Mouse (Mus musculus) heart, postnatal 36 days (tissue): Measurements from ENCODE around the gene Cga. TPM values are rescaled to one million over a fixed set of nuclear protein-coding genes. Genes with fewer than 3 reads are reported as not detected.
A peak's percentile ranks its signal among the peaks of the same experiment; 100 is the strongest.

Experiments used
- DNase-seq, 2 experiments: peaks; one replicate each; pipeline ENCODE4 v3.0.0; 2021 to 2022
- intact Hi-C: fragments of 180-260 bp; cut with DNase I; formaldehyde crosslinking; loops from one replicate; pipeline ENCODE4 v1.15.1; 2025
- total RNA-seq, 2 experiments: library from RNA; stranded (reverse); gene quantifications; 2 replicates each; pipeline ENCODE4 v1.2.3; 2021

Cga gene
- not detected for total RNA-seq

DNA sequence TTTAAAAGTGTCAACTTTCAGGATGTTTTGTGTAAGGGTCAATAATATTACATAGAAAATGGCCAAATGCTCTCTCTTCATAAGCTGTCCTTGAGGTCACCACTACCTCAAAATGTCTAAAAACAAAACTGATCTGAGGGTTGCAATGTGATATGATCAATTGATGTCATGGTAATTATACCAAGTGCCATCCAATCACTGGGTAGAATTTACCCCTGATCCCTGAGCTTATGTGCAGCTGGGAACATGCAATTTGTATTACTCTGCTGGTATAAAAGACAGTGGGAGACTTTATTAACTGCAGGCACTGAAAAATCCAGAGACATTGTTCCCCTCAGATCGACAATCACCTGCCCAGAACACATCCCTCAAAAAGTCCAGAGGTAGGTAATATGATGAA, at the start of gene Cga:
Gene Cga, plus strand, starts transcription at position 301 of the 400 bp plus-strand sequence.
- intact Hi-C loops: no loop called here
- DNase-seq: no peak

DNA sequence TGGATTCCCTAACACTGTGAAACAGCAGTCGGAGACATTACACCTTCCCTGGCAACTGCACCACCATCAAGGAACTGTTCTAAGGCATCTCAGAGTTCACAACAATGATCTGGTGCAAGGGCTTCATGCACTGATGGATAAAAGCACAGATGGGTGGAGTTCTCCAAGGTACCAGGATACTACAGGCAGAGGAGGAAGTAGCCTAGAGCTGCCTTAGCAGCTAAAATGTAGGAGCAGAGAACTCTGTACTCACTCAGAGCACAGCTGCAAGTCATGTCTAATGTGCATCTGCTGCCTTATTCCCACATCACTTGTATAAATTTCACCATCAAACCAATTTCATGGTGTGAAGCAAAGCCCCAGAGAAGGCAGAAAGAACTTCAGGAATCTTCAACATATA, 49.7 kb upstream of the Cga start:
- intact Hi-C loops: loop anchor here (5.0 kb wide), 1 partner anchor 38 kb away; the partner anchor contains the start of gene Zfp292
- no peak for DNase-seq

DNA sequence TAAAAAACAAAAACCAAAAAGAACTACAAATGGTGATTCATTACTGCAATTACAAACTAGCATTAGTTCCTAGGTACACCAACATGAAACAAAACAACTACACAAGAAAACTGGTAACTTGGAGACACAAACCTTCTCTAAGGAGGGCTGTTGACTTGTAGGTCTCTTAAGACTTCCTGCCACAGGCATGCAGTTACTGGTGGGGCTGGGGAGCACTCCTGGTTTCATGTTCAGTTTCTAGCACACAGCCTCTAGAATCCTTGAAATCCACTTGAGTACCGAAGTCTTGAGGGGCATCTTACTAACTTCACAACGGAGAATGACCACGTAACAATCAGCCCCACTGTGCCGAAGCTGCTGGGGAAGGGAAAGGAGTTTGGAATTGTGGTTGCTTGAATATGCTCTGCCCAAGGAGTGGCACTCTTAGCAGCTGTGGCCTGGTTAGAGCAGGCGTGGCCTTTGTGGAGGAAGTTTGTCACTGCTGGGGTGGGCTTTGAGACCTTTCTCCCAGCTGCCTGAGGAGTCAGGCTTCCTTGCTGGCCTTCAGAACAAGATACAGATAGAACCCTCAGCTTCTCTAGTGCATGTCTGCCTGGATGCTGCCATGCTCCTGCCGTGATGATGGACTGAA, 45.8 kb upstream of the Cga start:
- DNase-seq: no peak
- intact Hi-C loops: no loop called here

DNA sequence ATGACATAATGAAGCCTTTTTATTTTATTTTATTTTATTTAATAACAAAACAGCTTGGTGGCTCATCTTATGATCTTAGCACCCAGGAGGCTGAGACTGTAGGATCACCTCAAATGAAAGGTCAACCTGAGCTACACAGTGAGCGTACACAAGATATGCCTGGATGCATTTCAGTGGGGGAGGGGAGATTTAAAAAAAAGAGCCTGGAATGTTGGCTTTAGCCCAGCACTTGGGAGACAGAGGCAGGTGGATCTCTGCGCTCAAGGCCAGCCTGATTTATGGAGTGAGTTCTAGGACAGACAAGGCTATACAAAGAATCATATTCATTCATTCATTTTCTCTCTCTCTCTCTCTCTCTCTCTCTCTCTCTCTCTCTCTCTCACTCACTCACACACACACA, 43.4 kb upstream of the Cga start:
- no peak for DNase-seq

DNA sequence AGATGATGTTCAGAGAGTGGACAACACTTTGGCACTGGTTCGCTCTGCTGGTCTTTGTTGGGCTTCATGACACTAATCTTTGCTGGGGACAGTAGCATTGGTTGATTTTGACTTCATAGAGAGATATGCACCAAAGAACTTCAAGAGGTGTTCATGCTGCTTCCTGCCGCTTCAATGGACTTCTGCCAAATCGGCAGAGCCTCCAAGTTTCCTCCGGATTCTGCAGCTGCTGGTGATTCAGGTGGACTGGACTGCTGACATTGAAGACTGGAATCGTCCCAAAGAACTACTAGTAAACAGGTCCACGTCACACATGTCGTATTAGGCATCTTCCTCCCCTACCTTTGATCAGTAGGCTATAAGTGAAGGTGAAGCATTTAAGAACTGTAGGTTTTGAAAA, 41.5 kb upstream of the Cga start:
- DNase-seq: no peak
- intact Hi-C loops: loop anchor here (2.0 kb wide), 1 partner anchor 31 kb away; the partner anchor contains the start of gene Zfp292

More for the DNA sequence above, 43.4 kb upstream of the Cga start:
- intact Hi-C loops: no loop called here

DNA sequence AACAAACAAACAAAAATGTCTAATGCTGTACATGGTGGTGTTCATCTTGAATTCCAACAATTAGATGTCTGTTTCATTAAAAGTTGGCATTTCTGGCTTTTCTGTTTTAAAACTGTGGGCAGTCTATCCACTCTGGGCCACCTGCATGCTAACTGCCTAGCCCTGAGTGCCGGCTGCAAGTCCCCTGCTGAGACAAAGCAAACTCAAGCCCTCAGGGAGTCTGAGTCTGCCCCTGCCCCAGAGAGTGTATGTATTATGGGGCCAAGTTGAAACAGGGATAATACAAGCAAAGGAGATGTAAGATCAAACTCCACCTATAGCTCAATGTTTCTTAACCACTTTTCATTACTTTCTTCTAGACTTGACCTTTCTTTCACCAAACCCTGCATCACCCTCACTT, 37.6 kb upstream of the Cga start:
- no peak for DNase-seq
- intact Hi-C loops: no loop called here

DNA sequence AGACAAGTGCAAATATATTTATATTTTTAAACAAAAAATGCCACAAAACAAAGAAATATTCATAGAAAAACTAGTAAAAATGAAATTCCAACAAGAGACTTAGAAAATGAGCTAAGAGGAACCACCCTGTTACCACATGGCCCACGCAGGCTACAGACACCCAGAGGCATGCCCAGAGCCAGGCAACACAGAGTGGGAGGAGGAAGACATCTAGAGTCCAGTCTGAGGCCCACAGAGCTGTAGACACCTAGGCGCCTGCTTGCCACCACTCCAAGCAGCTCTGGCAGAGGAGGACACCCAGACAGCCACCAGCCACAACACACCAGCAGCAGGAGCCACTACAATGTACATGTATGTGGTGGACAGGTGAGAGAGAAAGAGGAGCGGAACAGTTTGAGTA, 34.7 kb upstream of the Cga start:
- no peak for DNase-seq
- intact Hi-C loops: no loop called here

DNA sequence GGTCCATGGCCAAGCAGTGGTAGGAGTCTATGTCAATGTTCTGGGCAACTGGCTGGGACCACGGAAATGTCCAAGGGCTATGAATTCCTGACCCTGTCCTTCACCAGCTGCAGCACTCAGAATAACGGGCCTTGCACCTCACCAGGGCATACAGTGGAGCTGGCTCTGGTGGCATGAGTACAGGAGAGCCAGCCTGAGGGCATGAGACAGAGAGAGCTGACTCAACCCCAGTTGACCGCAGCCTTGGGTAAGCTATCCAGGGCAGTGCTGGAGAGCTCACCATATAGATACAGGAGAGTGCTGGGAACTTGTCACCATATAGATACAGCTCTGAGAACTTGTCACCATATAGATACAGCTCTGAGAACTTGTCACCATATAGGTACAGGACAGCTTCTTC, 34.2 kb upstream of the Cga start:
- DNase-seq: no peak

DNA sequence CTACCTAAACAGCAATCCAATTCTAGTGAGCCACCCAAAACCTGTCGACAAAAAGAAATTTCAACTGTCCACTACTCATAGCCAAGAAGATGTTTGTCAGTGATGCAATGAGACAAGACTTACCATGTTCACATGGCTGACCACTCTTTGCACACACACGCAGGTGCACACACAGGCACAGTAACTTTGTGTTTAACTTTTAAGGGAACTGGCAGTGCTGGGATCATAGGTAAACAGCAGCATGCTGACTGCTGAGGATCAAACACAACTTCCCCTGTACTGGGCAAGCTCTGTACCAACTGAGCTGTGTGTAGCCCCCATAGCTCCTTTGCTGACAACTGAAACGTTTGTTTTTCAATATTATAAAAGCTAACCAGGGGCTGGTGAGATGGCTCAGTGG, 32.1 kb upstream of the Cga start:
- DNase-seq: no peak
- intact Hi-C loops: no loop called here

More for the DNA sequence above, 34.2 kb upstream of the Cga start:
- intact Hi-C loops: no loop called here

DNA sequence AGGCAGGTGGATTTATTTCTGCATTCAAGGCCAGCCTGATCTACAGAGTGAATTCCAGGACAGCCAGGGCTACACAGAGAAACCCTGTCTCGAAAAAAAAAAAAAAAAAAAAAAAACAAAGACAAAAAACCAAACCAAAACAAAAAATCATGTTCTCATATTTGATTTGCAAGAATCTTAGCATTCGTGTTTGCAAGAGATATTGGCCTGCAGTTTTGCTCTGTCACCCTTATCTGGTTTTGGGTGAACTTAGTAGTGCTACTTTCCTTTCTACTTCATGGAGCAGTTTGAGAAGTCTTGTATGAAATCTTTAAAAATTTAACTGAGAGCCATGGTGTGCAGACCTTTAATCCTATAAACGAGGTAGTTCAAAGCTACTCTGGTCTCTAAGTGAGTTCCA, 23.8 kb upstream of the Cga start:
- DNase-seq: no peak
- intact Hi-C loops: no loop called here

DNA sequence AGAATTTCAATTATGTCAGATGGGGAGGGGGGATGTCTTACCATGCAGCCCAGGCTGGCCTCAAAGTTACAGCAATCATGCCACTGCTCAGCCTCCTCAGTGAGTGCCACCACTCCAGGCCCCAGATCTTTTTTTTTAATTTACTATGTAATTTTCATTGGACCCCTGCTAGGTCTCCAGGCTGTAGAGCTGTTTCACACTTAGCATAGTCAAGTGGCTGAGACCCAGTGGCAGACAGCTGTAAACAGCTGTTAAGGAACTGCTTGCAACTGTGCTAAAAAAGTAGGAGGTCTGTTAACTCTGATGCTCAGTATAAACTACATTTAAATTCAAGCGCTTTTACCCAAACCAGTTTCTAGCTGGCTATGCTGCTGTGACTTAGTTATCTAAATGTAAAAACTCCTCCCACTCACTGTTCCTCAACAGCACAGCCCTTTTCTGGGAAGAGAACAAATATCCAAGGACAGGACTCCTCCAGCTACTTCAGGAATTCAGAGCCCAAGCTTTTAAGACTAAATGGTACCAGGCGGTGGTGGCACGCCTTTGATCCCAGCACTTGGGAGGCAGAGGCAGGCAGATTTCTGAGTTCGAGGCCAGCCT, 20.6 kb upstream of the Cga start:
- intact Hi-C loops: no loop called here

DNA sequence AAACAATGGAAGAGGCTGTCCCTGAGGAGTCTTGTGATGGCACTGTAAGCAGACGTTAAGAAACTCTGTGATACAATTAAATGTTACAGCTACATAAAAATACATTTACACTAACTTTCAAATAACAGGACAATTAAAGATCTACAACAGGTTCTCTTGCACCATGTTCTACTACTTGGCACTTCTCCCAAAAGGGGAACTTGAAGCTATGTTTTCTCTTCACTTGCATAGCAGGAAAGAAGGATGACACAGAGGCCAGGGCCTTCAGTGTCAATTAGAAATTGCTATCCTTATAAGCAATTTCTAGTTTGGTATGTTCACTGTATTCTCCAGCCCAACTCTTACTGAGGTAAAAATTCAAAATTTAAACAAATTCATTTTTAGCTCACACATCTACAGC, 19.3 kb upstream of the Cga start:
- DNase-seq: no peak
- intact Hi-C loops: no loop called here

More for the DNA sequence above, 20.6 kb upstream of the Cga start:
- no peak for DNase-seq

DNA sequence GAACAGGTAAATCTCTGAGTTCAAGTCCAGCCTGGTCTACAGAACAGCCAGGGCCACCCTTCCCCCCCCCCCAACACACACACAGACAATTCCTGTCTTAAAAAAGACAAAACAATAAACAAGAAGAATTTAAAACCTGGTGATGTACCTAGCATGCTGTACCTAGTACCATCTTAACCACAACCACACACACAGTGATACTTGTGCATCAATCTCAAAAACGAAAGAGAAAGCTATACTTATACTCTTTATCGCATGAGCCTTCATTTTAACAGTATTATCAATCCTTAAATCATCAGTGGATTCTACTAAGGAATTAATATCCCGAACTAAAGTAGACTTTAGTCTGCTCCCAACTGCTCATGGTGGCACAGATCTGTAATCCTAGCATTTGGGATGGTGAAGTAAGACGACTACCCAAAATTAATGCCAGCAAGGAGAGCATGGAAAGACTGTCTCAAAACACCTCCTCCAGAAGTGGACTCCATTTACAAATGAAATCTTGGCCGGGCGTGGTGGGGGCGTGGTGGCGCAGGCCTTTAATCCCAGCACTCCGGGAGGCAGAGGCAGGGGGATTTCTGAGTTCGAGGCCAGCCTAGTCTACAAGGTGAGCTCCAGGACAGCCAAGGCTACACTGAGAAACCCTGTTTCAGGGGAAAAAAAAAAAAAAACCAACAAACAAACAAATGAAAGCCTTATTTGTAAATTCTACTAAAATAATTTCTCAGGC, 12.5 kb upstream of the Cga start:
- intact Hi-C loops: loop anchor here (5.0 to 10.0 kb wide), 2 partner anchors 39 to 266 kb away; partner anchors contain the start of genes Orc3 and Rars2
- DNase-seq: no peak

DNA sequence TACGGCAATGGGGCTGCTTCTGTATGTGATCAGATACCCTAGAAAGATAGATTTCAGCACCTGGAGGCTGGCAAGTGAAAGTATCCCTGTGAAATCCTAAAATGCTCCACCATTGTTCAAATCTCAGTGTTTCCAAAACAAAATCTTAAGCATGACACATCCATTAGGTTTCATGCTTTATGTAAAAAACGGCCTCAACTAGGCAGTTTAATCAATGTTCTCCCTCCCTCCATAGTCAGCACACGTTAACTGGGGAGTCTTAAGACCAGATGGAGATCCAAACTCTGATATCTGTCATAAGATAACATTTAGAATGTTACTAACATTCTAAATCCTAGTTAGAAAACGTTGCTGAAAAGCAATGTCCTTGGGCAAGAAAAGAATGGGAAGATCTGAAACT, 11.7 kb upstream of the Cga start:
- intact Hi-C loops: loop anchor here (2.0 to 10.0 kb wide), 5 partner anchors 29 to 343 kb away; partner anchors contain the start of genes Orc3, Rars2 and Smim8
- DNase-seq: no peak

DNA sequence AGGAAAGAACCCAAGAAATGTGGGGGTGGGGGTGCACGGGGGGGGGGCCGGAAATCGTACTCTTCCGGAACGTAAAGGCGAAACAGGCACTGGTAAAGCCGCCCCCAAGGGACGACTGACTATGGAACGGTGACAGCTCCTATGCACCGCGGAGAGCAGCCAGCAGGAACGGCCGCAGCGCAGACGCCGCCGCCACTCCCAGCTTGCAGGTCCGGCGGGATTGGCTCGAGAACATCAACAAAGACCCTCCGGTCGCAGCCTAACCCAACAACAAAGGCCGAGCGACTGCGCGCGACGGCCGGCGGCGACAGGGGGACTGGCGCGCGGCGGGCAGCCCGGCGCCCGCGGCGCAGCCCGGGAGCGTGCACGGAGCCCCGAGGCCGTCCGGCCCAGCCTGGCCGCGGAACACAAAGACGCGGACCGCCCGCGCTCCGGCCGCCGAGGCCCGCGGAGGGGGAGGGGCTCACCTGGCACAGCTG, 11.2 kb upstream of the Cga start:
- peak in 1 of 2 experiments; percentile 41 for DNase-seq
- intact Hi-C loops: loop anchor here (2.0 to 10.0 kb wide), 5 partner anchors 30 to 342 kb away; partner anchors contain the start of genes Orc3, Rars2 and Smim8

DNA sequence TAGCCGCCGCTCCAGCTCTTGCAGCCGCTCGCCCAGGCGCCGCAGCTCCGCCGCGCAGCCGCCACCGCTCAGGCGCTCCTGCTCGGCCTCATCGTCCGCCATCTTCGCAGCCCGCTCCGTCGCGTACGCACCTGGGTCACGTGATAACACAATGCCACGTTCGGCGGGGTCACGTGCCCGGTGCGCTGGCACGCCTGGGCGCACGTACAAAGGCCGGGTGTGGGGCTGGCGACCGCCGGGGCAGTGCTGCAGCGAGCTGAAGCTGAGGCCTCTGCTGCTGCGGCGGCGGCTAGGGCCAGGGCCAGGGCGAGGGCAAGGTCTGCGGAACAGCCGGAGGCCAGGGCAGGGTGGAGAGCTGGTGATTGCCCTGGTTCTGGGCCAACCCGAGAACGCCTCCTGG, 10.8 kb upstream of the Cga start, which contains the start of gene Zfp292:
Gene Zfp292, minus strand, starts transcription at position 143 of the 400 bp plus-strand sequence.
- DNase-seq: peak; percentile 90 to 94
- intact Hi-C loops: loop anchor here (2.0 to 10.0 kb wide), 5 partner anchors 30 to 342 kb away; partner anchors contain the start of genes Orc3, Rars2 and Smim8

DNA sequence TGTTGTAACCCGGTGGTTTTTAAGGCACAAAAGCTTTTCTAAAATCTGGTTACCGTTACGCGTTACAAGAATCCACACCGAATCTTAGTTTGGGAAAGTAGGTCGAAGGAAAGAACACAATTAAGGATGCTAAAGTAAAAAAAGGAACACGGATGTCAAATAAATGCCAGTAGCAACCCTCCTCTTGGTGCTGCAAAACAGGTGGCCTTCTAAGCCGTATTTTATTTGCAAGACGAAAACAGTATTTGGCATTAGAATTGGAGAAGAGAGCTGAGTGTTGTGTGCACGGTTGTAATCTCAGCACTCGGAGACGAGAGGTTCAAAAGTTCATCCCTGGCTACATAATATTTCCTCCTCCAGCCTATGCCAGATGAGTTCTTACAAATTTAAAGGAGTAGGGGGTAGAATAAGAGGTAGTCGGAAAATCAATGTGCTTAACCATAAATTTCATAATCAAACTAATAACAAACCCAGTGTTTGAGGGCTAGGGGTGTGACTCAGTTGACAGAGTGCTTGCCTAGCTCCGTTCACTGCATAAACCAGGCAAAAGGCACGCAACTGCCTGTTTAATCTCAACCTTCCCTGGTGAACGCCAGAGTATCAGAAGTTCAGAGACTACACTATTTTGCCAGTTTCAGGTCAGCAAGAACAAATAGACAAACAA, 10.1 kb upstream of the Cga start:
- DNase-seq: no peak
- intact Hi-C loops: loop anchor here (2.0 to 10.0 kb wide), 6 partner anchors 31 to 341 kb away; partner anchors contain the start of genes Orc3, Rars2, Slc35a1 and Smim8

DNA sequence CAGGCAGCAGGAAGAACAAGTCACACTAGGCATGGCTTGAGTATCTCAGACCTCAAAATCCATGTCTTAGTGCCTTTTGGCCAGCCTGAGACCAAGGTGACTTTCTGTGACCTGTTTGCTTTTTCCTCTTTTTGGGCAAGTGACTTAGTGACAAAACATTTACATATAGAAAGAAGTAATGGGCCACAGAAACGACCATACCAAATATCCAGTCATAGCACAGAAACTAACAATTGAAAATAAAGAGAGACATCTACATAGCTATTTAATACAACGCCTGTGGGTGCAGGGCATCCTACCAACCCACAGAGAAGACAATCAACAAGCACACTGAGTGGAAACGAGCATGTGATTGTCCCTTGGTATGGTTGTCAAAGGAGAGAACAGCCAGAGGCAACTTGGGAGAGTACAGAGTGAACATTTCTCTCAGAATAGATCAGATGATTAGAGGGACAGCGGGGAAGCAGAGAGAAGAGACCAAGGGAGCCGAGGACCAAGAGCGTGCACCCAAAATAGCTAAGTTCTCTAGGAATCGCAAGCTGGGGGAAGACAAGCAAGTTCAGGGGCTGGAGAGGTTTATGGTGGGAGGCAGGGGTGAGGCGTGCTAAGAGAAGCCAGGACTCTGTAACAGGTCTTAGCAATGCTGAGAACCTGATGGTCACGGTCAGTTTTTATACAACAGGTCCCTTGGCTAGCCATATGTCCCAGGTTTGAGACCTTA, 7.8 kb upstream of the Cga start:
- DNase-seq: no peak
- intact Hi-C loops: loop anchor here (2.0 to 10.0 kb wide), 3 partner anchors 199 to 333 kb away; partner anchors contain the start of genes Akirin2, Orc3, Rars2 and Slc35a1

DNA sequence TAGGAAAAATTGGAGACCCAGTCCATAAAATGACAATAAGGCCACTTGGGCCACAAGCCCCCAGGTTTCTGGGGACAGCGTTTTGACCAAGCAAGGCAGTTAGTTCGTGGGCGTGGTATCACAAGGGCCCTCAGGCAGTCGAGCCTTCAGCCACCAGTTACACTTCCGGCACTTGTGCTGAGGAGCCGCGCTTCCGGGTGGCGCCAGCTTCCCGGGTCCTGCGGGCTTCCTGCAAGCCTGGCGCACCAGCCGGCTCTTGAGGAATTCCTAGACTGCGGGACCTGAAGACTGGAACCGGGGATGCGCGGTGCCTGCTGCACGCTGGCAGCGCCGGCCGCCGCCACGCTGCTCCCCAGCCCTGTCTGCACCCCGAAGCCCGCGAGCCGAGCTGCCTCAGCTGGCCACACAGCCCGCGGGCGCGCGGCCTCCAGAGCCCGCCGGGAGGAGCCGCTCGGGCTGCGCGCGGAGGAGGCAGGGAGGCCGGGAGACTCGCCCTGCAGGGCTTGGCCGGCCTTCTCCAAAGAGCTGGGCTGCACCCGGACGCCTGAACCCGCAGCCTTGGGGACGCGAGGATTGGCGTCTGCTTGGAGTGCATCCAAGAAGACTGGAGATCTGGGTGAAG, 7.0 kb upstream of the Cga start:
- DNase-seq: peak; percentile 78 to 86
- intact Hi-C loops: loop anchor here (5.0 to 10.0 kb wide), 2 partner anchors 272 to 334 kb away; partner anchors contain the start of genes Akirin2, Orc3 and Rars2
